8 mouse cellular contexts compared by ENCODE assay signal in the genomic region with DNA sequence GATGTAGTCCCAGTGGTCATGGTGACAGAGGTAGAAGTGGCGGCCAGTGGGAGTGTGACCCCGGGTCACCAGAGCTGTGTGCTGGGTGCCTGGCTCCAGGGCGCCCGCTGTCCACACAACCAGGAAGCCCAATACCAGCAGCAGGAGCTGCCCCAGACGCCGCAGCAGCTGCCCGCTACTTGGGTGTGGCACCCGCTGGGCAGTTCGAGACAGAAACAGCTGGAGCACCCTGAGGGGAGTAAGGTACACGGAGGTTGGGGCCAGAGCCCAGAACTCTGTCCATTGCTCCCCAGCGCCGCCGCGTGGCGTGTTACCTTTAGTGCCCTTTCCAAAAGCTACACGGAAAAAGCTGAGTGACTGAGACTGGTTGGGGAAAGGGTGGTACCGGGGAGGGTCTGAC. TPM values are rescaled to one million over a fixed set of nuclear protein-coding genes. Genes with fewer than 3 reads are reported as not detected.
DNase-seq lines count a peak whose midpoint lies in the region; ATAC-seq and TF ChIP-seq lines count a peak whose summit lies in the region.

No protein-coding gene starts in this region.

- peak; percentile 43 for DNase-seq in urinary bladder, postnatal 14 days (ENCODE audit: low spot score)
- no peak for DNase-seq in urinary bladder, postnatal 10 days (ENCODE audit: low spot score)
- DNase-seq in lung, postnatal 10 days, result peak; percentile 48
- DNase-seq in thymus, postnatal 10 days (ENCODE audit: low spot score in 2 of 2), result peak; percentile 20 to 61
- no peak for DNase-seq in left cerebral cortex, postnatal 4 days
- no peak for DNase-seq in left cerebral cortex, postnatal 10 days (ENCODE audit: extremely low spot score in 1 of 2, low spot score in 2 of 2)

- no peaks in the 10 kb centered on the region for H3K36me3 ChIP-seq in intestine, postnatal 0 days (ENCODE audit: control insufficient read depth, insufficient read depth)

- no peaks in the 10 kb centered on the region for H3K27me3 ChIP-seq in intestine, postnatal 0 days (replicated peaks; ENCODE audit: control insufficient read depth, insufficient read depth, low read length)

- H3K27ac ChIP-seq in intestine, postnatal 0 days (ENCODE audit: low read depth, low read length), result no peak overlapping the region

- no peak overlapping the region; the same call in 1 of the 2 replicates for H3K9ac ChIP-seq in intestine, postnatal 0 days (ENCODE audit: low read depth, low read length)

- intact Hi-C loops in left cerebral cortex, postnatal 4 days (cut with DNase I), result no loop called here
- intact Hi-C loops in left cerebral cortex, postnatal 10 days (cut with DNase I), result no loop called here

- WGBS in intestine, postnatal 0 days, result 16% methylated on average over 17 of the region's 17 CpGs

- peak; percentile 66 for ATAC-seq in common myeloid progenitor, adult 5-6 weeks (replicated peaks; ENCODE audit: low read depth, poor library complexity, severe bottlenecking)
- ATAC-seq in intestine, postnatal 0 days, result peak; percentile 65

- H3K9me3 ChIP-seq in intestine, postnatal 0 days (ENCODE audit: control insufficient read depth), result no peaks in the 10 kb centered on the region

- peak; percentile 72 for TF ChIP-seq CTCF in intestine, postnatal 0 days (IDR thresholded peaks at IDR 0.05; ENCODE audit: low read depth)

- H3K4me1 ChIP-seq in intestine, postnatal 0 days (replicated peaks; ENCODE audit: control insufficient read depth, insufficient read depth, low read length), result no peaks in the 10 kb centered on the region

- no peak overlapping the region for H3K4me3 ChIP-seq in intestine, postnatal 0 days (ENCODE audit: low read depth, low read length)

- H3K4me2 ChIP-seq in intestine, postnatal 0 days (replicated peaks; ENCODE audit: low read depth), result peak overlapping the region; percentile 49

RNA-seq across cellular contexts. Expression of a gene that starts 8.3 kb away (rescaled TPM):
- not detected in 2 replicates for total RNA-seq in common myeloid progenitor, adult 5-6 weeks (2017)
- polyA plus RNA-seq in intestine, postnatal 0 days (2015; fragmentation: Nextera tagmentation; extraction: Ambion mirVana), result 0.07 and 0.20 TPM in 2 replicates
- under 1 TPM; 0.10 to 0.24 TPM for total RNA-seq in left cerebral cortex, postnatal 4 days (2021)
- total RNA-seq in left cerebral cortex, postnatal 10 days (2021), result under 1 TPM; 0.18 to 0.39 TPM

RNA-seq across cellular contexts. Expression of a gene that starts 18.7 kb away (rescaled TPM):
- 14.2 and 16.1 TPM in 2 replicates for total RNA-seq in common myeloid progenitor, adult 5-6 weeks (2017)
- polyA plus RNA-seq in intestine, postnatal 0 days (2015; fragmentation: Nextera tagmentation; extraction: Ambion mirVana), result 2.4 and 2.5 TPM in 2 replicates
- total RNA-seq in left cerebral cortex, postnatal 4 days (2021), result 10 to 100 TPM; 70.6 to 71.8 TPM
- 10 to 100 TPM; 81.0 to 84.7 TPM for total RNA-seq in left cerebral cortex, postnatal 10 days (2021)

RNA-seq across cellular contexts. Expression of a gene that starts 28.1 kb away (rescaled TPM):
- 22.0 and 23.3 TPM in 2 replicates for total RNA-seq in common myeloid progenitor, adult 5-6 weeks (2017)
- polyA plus RNA-seq in intestine, postnatal 0 days (2015; fragmentation: Nextera tagmentation; extraction: Ambion mirVana), result 40.2 and 40.5 TPM in 2 replicates
- total RNA-seq in left cerebral cortex, postnatal 4 days (2021), result 10 to 100 TPM; 22.8 to 23.1 TPM
- total RNA-seq in left cerebral cortex, postnatal 10 days (2021), result 10 to 100 TPM; 20.4 to 23.3 TPM

Comparison
In these comparisons a context has a peak if more than half of its experiments do, and no peak if none do; other contexts are left out.
1. DNase-seq: peak in urinary bladder, postnatal 14 days (single experiment), lung, postnatal 10 days (single experiment) and thymus, postnatal 10 days (2 of 2); none in urinary bladder, postnatal 10 days (single experiment), left cerebral cortex, postnatal 4 days (single experiment) and left cerebral cortex, postnatal 10 days (0 of 2).